Mouse (Mus musculus) cerebellum, adult 11 months (tissue): ENCODE data around the gene Mgll.
A peak's percentile ranks its signal among the peaks of the same experiment; 100 is the strongest.

Source experiments
- DNase-seq: peaks from one replicate; pipeline ENCODE4 v3.0.0; 2022

Mgll gene

DNA sequence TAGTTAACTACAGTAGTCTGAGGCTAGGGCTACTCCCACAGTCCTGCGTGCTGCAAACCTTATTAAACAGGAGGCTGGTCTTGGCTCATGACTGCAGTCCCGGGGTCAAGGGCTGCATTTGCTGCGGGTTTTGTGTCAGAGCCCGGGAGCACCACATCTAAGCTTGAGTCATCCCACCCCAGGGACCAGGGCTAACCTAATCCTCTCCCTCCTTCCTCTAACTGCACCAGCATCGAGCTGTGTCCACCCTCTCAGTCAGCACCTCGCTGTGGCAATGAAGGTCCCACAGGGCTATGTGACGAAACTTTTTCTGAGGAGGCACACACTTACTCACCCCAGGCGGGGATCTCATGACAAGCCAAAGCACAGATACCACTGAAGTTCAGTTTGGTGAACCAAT is 22.1 kb downstream of the Mgll start:
- no peak for DNase-seq

DNA sequence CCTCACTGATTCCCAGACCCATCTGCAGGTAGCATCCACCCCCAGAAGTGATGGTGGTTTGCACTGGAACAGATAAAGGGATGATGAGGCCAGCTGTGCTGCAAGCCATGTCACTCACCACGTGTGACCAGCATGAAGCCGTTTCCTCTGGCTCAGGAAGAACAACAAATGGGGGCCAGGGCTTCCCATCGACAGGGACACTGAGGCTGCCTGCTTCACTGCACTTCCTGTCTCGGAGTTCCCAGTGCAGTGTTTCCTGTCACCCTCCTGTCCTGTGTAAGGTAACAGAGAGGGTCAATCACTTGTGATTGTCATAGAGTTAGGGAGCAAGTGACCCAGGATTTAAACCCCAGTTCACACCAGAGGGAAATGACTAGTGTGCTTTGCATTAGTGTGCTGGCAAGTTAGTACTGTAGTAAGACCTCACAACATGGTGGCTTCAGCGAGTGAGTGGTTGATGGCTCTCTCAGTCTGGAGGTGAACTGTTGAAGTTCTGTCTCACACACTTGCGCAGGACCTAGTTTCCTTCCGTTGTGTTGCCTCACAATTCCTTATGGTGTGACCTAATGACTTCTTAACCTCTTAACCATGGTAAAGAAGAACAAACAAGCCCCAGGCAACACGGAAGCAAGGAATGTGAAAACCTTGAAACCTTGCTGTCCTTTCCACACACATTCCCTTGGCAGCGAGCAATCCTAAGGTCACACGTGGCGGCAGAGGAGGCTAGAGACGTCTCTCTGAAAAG is 23.3 kb downstream of the Mgll start:
- no peak for DNase-seq

DNA sequence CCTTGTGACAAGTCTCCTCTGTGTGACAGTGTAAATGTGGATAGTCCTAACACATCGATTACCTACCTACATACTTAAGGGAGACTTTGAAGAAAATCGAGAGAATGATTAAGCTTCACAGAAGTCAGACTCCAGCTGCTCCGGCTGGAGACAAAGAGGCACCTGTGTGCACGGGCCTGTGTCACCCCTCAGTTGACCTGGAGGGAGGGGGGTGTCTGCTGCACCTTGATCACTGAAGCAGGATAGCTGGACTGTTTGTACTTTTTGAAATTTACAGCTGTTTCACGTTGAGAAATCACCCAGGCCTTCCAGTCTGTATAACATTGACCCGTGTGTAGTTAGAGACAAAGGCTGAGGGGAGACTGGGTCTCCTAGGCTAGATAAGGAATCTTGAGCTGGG is 26.7 kb downstream of the Mgll start:
- DNase-seq, result no peak

DNA sequence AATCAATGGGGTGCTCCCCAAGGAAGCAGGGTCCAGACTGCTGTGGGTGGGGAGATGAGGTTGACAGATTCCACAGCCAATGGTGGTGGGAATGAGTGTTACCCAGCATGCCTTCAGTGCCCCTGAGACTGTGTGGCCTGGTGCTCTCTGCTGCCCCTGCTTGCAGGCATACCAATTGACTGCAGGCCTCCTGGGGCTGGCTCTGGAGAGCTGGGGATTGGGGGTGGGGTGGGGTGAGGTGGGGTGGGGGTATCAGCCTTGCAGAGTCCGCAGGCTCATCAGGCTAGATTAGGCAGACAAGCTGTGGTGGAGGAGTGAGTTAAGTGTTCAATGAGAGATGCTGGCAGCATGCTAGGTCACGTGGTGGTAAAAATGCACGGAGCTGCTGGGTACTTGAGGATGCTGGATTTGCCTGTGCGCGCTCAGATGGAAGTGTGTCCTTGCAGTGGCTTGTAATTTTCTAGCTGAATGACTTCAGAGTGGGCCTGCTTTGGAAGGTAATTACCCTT is 28.6 kb downstream of the Mgll start:
- DNase-seq, result no peak

DNA sequence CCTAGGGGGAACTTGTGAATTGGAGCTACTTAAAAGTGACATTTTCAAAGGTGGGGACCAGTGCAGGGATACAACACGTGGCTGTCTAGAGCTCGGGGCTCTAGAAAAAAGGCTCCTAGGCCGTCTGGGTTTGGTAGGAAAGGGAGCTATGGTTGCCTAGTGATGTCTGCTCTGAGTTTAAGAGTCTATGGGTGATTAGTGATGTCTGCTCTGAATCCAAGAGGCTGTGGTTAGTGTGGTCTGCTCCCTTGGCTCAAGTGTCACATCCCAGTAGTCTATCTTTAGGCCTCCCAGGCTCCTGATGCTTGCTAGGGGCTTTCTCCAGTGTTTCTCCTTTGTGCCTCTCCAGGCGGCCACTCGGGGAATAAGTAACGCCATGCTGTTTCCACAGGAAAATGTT is 29.4 kb downstream of the Mgll start:
- no peak for DNase-seq

DNA sequence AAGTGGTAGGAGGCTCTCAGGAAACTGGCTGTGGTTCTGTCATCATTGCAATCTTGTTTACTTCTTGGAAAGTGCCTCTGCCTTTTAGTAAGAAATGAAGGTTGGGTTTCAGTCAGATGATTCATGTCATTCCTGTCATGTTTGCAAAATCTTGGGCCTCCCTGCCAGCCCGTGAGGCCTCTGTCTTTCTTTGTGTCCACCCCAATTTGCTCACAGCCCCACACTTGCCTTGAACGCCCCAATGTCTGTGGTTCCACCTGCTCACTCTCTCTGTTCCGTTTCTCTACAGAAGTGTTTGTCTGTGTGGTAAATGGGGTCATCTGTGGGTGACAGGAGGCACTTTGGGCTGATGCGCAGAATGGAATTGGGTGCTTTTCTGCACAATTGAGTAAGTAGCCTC is 32.8 kb downstream of the Mgll start:
- no peak for DNase-seq

- DNase-seq, result no peak
These were observed 33.9 kb downstream of the Mgll start for GRCm38 (mm10) chr6:88758074-88758473.

- no peak for DNase-seq
These were observed 34.6 kb downstream of the Mgll start for GRCm38 (mm10) chr6:88758568-88759522.

DNA sequence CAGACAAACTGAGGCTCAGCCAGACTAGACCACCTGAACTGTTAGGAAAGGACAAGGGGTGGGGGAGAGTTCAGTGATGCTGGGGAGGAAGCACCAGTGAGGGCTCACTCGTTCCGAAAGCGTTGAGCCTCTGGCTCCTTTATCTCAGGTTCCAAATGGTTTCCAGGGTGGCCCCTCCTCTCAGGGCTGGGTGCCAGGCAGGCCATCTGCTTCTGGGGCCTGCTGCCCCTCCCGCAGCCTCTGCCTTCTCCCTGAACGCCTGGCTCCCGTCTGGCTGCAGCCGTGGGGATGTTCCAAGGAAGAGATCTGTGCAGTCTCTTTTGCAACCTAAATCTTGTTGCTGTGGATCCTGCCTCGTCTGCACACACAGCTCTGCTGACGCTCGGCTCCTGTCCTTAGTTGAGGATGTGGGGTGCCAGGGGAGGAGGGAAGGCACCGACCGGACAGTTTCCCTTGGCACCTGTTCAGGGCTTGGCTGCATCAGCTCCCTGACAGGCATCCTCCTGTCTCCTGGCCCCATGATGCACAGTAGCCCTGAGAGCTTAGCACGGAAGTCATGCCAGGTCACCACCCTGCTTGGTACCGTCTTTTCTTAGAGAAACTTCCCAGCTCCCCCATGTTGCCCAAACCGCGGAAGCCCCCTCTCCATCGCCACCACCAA is 35.7 kb downstream of the Mgll start:
- peak; percentile 97 for DNase-seq

- no peak for DNase-seq
These were observed 36.9 kb downstream of the Mgll start for GRCm38 (mm10) chr6:88760935-88761635.

GRCm38 (mm10) chr6:88761684-88762439 is 37.6 kb downstream of the Mgll start:
- DNase-seq, result no peak

DNA sequence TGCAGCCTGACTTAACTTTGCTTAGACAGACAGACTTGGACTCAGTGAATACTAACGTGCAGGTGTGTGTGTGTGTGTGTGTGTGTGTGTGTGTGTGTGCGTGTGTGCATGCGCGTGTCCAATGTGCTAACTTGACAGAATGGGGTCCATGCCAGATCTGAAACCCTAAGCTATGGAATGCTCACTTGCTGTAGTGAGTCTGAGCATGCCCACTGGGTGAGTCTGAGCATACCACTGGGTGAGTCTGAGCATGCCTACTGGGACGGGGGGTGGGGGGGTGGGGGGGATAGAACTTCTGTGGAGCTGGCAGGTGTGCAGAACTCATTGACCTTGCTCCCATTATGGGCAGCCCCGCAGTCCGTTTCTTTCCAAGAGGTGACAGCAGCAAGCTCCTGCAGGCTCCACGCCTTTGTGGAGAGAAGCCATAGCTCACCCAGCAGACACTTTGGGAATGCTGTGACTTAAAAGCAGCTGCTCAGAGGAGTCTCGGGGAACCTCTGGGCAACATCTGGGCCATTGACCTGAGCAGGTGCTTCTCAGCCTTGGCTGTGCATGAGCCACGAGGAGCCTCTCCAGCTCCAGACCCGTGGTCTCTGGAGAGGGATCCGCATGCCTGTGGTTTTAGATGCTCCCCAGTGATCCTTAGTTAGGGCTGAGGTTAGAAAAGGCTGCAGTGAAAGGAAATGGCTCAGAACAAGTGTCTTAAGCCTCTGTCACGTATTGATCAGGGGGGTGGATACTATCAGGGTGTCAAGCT is 38.4 kb downstream of the Mgll start:
- DNase-seq, result no peak

- no peak for DNase-seq
These were observed 39.4 kb downstream of the Mgll start for GRCm38 (mm10) chr6:88763518-88764077.

GRCm38 (mm10) chr6:88764281-88764680 is 40.1 kb downstream of the Mgll start:
- DNase-seq, result no peak

DNA sequence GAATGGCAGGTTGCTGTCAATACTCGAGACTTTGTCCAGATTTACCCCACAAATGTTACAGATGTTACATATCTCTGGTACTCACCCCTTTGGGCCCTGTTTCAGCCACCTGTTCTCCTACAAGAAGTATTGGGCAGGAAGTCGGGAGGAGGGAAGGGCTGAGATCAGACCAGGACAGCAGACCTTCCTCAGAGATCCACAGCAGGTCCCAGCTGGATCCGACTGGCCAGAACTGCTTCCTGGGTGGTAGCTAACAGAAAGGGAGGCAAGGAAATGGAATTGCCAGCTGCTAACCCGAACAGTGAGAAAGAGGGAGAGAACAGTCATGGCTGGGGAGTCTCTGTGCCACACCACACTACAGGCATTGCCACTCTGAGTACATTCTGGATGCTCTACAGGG is 43.5 kb downstream of the Mgll start:
- DNase-seq, result no peak

DNA sequence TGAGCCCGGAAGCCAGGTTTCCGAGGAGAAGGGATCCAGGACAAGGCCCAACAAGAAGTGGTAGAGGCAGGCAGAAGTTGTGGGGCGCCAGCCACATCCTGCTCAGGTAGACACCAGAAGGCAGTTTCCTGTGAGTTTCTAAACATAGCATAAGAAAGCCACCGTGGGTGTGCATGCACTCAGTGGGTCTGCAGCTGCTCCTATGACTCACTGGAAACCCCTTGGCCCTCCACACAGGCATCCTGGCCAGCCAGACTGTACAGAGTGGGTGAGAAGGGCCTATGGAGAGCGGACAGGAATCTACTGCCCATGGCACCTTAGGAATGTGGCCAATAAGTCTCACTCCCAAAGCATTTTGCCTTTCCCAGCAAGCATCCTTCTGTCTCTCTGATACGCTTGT is 45.5 kb downstream of the Mgll start:
- DNase-seq, result no peak

GRCm38 (mm10) chr6:88770300-88770904 is 46.2 kb downstream of the Mgll start:
- no peak for DNase-seq

GRCm38 (mm10) chr6:88770981-88771380 is 46.8 kb downstream of the Mgll start:
- DNase-seq, result no peak

GRCm38 (mm10) chr6:88772041-88772440 is 47.8 kb downstream of the Mgll start:
- DNase-seq, result no peak

DNA sequence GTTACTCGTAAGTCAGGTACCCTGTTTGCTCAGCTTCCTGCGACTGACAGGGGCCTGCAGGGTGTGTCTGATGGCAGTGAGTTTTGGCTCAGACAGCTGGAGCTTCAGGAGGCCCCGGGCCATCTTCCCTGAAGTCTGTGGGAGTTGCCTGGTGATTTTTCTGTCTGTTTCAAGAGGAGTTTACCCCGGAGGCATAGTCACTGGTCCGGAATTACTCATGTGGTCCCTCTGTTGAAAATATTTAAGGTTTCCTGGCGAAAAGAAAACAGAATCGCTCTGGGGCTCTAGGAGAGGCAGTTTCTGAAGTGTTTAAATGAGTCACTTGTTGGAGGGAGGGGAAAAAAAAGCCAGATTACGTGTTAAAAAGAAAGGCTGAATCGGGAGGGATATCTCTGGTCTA is 49.8 kb downstream of the Mgll start:
- DNase-seq, result no peak
